Mouse (Mus musculus): ENCODE results near the gene Repin1. TPM values are rescaled to one million over a fixed set of nuclear protein-coding genes. Genes with fewer than 3 reads are reported as not detected.

The Repin1 gene
- polyA plus RNA-seq, 1 experiment: 49.2 TPM

DNA sequence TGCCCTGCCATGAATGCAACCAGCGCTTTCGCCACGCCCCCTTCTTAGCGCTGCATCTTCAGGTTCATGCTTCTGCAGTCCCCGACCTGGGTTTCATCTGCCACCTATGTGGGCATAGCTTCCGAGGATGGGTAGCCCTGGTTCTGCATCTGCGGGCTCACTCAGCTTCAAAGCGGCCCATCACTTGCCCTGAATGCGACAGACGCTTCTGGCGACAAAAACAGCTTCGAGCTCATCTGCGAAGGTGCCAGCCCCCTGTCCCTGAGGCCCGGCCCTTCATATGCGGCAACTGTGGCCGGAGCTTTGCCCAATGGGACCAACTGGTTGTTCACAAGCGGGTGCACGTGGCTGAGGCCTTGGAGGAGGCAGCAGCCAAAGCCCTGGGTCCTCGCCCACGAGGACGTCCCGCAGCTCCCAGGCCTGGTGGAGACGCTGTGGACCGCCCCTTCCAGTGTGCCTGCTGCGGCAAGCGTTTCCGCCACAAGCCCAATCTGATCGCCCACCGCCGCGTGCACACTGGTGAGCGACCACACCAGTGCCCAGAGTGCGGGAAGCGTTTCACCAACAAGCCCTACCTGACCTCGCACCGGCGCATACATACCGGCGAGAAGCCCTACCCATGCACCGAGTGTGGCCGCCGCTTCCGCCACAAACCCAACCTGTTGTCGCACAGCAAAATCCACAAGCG is 3.0 kb downstream of the Repin1 start:
- TF ChIP-seq CTCF (conservative IDR thresholded peaks at IDR 0.05; ENCODE audit: insufficient read depth, insufficient read length, low read depth, low read length) (no peak), POLR2A (IDR thresholded peaks at IDR 0.05; ENCODE audit: low read depth, low read length) (no peak)
- Histone ChIP-seq H3K36me3 (ENCODE audit: control insufficient read depth, insufficient read depth, low read length) (peaks cover 2% of the 10 kb centered on the region), H3K4me3 (ENCODE audit: insufficient read depth, low read depth, low read length) (no peak overlapping the region), H3K4me1 (ENCODE audit: control insufficient read depth, insufficient read depth, low read length) (peaks cover 19% of the 10 kb centered on the region), H3K27me3 (replicated peaks; ENCODE audit: control insufficient read depth, insufficient read depth, low read length) (no peaks in the 10 kb centered on the region), H3K27ac (ENCODE audit: insufficient read depth, low read depth, low read length) (no peak overlapping the region)
- no peak for DNase-seq
- WGBS: 95% methylated on average over 45 of the region's 45 CpGs

GRCm38 (mm10) chr6:48597233-48597625 is 3.5 kb downstream of the Repin1 start:
- TF ChIP-seq POLR2A (IDR thresholded peaks at IDR 0.05; ENCODE audit: low read depth, low read length) (no peak), CTCF (conservative IDR thresholded peaks at IDR 0.05; ENCODE audit: insufficient read depth, insufficient read length, low read depth, low read length) (no peak)
- Histone ChIP-seq H3K27me3 (replicated peaks; ENCODE audit: control insufficient read depth, insufficient read depth, low read length) (no peaks in the 10 kb centered on the region), H3K36me3 (ENCODE audit: control insufficient read depth, insufficient read depth, low read length) (peaks cover 2% of the 10 kb centered on the region), H3K27ac (ENCODE audit: insufficient read depth, low read depth, low read length) (no peak overlapping the region), H3K4me1 (ENCODE audit: control insufficient read depth, insufficient read depth, low read length) (peaks cover 18% of the 10 kb centered on the region), H3K4me3 (ENCODE audit: insufficient read depth, low read depth, low read length) (no peak overlapping the region)
- no peak for DNase-seq
- WGBS: 98% methylated on average over 27 of the region's 27 CpGs

DNA sequence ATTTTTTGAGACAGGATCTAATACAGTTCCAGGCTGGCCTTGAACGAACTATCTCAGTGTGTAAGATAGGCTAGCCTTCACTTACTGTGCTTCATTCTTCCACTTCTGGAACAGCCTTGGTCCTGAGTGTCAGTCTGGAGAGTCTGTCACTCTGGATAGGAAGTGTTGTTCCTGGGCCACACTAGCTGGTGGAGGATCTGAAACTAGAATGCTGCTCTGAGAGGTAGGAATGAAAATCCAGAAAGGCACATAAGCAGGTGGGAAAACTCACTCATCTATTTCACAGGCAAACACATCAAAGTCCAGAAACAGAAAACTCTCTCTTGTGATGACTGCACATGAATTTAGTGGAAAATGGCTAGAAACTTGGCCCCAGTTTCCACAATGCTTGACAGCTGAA is 6.9 kb downstream of the Repin1 start:
- TF ChIP-seq POLR2A (IDR thresholded peaks at IDR 0.05; ENCODE audit: low read depth, low read length) (no peak), CTCF (conservative IDR thresholded peaks at IDR 0.05; ENCODE audit: insufficient read depth, insufficient read length, low read depth, low read length) (no peak)
- peak; percentile 20 for DNase-seq
- Histone ChIP-seq H3K27me3 (replicated peaks; ENCODE audit: control insufficient read depth, insufficient read depth, low read length) (no peaks in the 10 kb centered on the region), H3K4me3 (ENCODE audit: insufficient read depth, low read depth, low read length) (no peak overlapping the region), H3K27ac (ENCODE audit: insufficient read depth, low read depth, low read length) (peak overlapping the region; percentile 89), H3K4me1 (ENCODE audit: control insufficient read depth, insufficient read depth, low read length) (peaks cover 11% of the 10 kb centered on the region; the same call in 1 of the 2 replicates), H3K36me3 (ENCODE audit: control insufficient read depth, insufficient read depth, low read length) (peaks cover 2% of the 10 kb centered on the region)
- 88% methylated on average over 1 of the region's 1 CpGs for WGBS

GRCm38 (mm10) chr6:48601271-48602079 is 7.8 kb downstream of the Repin1 start, which contains the start of gene Zfp775:
Gene Zfp775 (plus strand): TSS chr6:48602063.
- TF ChIP-seq CTCF (conservative IDR thresholded peaks at IDR 0.05; ENCODE audit: insufficient read depth, insufficient read length, low read depth, low read length): no peak
- peak; percentile 12 for TF ChIP-seq POLR2A (IDR thresholded peaks at IDR 0.05; ENCODE audit: low read depth, low read length)
- Histone ChIP-seq H3K4me3 (ENCODE audit: insufficient read depth, low read depth, low read length) (peak within 1 kb of the TSS; percentile 87), H3K4me1 (ENCODE audit: control insufficient read depth, insufficient read depth, low read length) (peaks cover 11% of the 10 kb centered on the region; the same call in 1 of the 2 replicates), H3K27ac (ENCODE audit: insufficient read depth, low read depth, low read length) (peak within 1 kb of the TSS; percentile 95), H3K27me3 (replicated peaks; ENCODE audit: control insufficient read depth, insufficient read depth, low read length) (no peaks in the 10 kb centered on the region), H3K36me3 (ENCODE audit: control insufficient read depth, insufficient read depth, low read length) (peaks cover 2% of the 10 kb centered on the region)
- 5% methylated on average over 42 of the region's 42 CpGs for WGBS
- DNase-seq: peak; percentile 99

- peak overlapping the region; percentile 87 for H3K4me3 ChIP-seq (ENCODE audit: insufficient read depth, low read depth, low read length)
- TF ChIP-seq CTCF (conservative IDR thresholded peaks at IDR 0.05; ENCODE audit: insufficient read depth, insufficient read length, low read depth, low read length): no peak
- TF ChIP-seq POLR2A (IDR thresholded peaks at IDR 0.05; ENCODE audit: low read depth, low read length): no peak
Observed at GRCm38 (mm10) chr6:48602080-48602741, 8.5 kb downstream of the Repin1 start.

GRCm38 (mm10) chr6:48608124-48608523 is 14.4 kb downstream of the Repin1 start:
- TF ChIP-seq CTCF (conservative IDR thresholded peaks at IDR 0.05; ENCODE audit: insufficient read depth, insufficient read length, low read depth, low read length): no peak
- no peak for TF ChIP-seq POLR2A (IDR thresholded peaks at IDR 0.05; ENCODE audit: low read depth, low read length)
- WGBS: 41% methylated on average over 2 of the region's 2 CpGs
- no peaks in the 10 kb centered on the region for H3K27me3 ChIP-seq (replicated peaks; ENCODE audit: control insufficient read depth, insufficient read depth, low read length)
- DNase-seq: peak; percentile 53
- no peaks in the 10 kb centered on the region; the same call in 1 of the 2 replicates for H3K4me1 ChIP-seq (ENCODE audit: control insufficient read depth, insufficient read depth, low read length)
- H3K4me3 ChIP-seq (ENCODE audit: insufficient read depth, low read depth, low read length): no peak overlapping the region
- no peaks in the 10 kb centered on the region for H3K36me3 ChIP-seq (ENCODE audit: control insufficient read depth, insufficient read depth, low read length)
- H3K27ac ChIP-seq (ENCODE audit: insufficient read depth, low read depth, low read length): no peak overlapping the region

More at GRCm38 (mm10) chr6:48602080-48602741, 8.5 kb downstream of the Repin1 start:
- Histone ChIP-seq H3K36me3 (ENCODE audit: control insufficient read depth, insufficient read depth, low read length) (peaks cover 2% of the 10 kb centered on the region), H3K27ac (ENCODE audit: insufficient read depth, low read depth, low read length) (peak overlapping the region; percentile 95), H3K4me1 (ENCODE audit: control insufficient read depth, insufficient read depth, low read length) (peaks cover 11% of the 10 kb centered on the region; the same call in 1 of the 2 replicates), H3K27me3 (replicated peaks; ENCODE audit: control insufficient read depth, insufficient read depth, low read length) (no peaks in the 10 kb centered on the region)
- under 1% methylated on average over 28 of the region's 28 CpGs for WGBS
- DNase-seq: peak; percentile 64

Data from kidney, adult 2 months (tissue).